Mouse (Mus musculus) lung, postnatal 36 days (tissue): ENCODE measurements around the gene Fancd2.

ENCODE experiments used
- DNase-seq: peaks from one replicate; pipeline ENCODE4 v3.0.0; 2022; ENCODE audit warnings: mixed read lengths

The Fancd2 gene

GRCm38 (mm10) chr6:113614152-113614551 is 82.7 kb downstream of the Fancd2 start:
- no peak for DNase-seq

GRCm38 (mm10) chr6:113614997-113615396 is 83.5 kb downstream of the Fancd2 start:
- DNase-seq = no peak

DNA sequence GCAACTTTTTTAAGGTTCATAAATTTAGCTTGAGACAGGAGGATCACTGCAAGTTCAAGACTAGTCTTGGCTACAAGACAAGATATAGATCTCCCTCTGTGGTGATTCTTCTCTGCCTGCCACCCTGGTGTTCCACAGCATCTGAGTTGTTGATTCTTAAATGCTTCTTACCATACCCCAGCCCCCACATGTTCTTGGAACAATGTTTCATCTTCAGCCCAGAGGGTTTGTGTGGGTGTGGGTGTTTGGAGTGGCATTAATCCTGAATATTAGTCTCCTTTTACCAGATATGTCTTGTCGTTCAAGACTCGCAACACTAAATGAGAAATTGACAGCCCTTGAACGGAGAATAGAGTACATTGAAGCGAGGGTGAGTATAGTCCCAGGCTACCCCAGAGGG is 84.0 kb downstream of the Fancd2 start:
- DNase-seq = no peak

GRCm38 (mm10) chr6:113623386-113623785 is 91.9 kb downstream of the Fancd2 start:
- DNase-seq = no peak

DNA sequence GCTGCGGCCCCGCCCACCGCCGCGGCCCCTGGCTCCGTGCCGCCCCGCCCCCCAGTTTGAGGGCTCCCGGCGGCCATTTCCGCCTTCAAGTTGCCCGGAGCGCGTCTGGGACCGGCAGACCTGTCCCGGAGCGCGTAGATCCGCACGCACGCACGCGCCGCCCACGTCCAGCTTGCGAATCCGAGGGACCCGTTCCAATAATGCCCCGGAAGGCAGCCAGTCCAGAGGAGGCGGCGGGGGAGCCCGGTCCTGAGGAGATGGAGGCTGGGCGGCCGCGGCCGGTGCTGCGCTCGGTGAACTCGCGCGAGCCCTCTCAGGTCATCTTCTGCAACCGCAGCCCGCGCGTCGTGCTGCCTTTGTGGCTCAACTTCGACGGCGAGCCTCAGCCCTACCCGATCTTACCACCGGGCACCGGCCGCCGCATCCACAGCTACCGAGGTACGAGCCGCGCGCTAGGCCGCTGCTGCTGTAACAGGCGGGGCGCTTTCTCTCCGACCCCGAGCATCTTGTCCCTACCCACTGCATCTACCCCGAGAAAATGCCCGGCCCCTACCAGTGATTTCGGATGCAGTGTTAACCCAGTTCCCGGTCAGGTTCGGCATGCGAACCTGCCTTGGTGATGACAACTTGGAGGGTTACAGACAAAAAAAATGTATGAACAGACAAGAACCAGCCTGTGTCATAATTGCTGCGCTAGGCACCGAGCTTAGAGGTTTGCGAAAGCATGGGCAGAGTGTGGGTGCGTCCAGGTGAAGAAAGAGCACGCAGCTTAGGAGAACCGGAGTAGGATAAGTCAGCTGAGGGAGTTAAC is 92.7 kb downstream of the Fancd2 start, which contains the start of gene Vhl:
Vhl (plus strand) TSS at position 19 of the 811 bp plus-strand sequence.
- peak; percentile 92 for DNase-seq

DNA sequence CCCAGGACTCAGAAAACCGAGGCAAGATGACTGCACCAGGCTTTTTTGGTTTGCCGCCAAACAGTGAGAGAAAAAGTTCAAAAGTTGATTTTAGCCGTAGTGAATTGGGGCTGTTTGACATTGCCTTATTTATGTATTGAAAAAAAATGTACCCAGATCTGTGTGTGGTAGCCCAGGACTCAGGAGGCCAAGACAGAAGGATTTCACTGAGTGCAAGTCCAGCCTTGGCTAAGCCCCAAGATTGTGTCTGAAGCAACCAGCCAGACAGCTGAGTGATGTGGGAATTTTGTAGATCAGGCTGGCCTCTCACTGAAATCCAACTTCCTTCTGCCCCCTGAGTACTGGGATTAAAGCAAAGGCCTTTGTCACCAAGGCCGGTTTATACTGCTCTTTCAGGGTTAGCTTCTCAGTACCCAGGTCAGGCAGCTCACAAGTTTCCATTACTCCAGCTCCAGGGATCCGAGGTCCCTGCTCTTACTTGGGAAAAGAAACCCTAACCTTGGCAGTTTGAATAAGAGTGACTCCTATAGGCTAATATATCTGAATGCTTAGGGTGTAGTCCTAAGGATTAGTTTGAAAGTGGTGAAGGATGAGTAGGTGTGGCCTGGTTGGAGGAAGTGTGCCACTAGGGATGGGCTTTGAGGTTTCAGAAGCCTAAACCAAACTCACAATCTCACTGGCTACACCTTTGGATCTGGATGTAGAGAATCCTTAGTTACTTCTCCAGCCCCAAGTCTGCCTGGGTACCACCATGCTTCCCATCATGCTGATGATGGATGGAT is 93.7 kb downstream of the Fancd2 start:
- DNase-seq = peak; percentile 51

GRCm38 (mm10) chr6:113630322-113630721 is 98.8 kb downstream of the Fancd2 start:
- no peak for DNase-seq

DNA sequence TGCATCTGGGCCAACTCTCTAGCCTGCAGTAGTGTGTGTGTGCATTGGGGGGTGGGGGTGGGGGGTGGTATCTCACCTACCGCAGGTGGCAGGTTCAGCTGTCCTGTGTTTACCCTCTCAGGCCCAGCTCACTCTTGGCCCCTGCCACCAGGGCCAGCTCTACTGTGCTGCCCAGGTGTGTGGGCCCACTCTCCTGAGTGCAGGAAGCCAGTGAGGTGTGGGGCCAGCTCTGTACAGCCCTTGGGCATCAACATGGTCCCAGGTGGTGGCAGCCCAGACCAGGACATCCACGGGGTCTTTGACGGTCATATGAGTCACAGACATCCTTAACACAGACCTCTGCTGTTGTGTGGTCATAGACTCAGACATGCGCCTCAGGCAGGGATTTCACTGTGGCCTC is 101.4 kb downstream of the Fancd2 start:
- DNase-seq = no peak

DNA sequence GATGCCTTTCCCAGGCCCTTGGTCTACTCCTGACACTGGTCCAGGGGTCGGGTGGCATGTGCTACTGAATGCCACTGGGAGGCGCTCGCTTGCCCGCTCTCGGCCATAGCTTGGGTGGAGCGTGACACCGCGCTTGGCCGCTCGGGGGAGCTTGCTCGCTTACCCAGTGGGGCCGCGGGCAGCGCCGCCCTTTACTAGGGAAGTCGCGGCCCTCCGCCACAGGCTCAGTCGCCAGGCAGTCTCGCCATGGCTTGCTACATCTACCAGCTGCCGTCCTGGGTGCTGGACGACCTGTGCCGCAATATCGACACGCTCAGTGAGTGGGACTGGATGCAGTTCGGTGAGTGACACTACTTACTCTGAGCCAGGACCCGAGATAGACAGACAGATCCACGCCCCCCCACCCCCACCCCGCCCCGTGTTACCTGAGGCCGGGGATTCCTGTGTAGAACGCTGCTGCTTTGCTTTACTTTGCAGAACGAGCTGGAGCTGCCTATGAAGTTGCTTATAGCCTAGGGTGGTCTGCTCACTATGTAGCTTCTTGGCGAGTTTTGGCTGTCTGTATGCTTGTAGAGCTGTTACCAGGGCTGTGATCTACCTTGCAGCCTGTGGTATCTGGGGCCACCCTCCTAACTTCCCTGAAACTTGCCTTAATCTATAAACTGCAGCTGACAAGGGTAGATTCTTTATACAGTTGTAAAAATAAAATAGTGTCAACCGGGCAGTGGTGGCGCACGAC is 107.0 kb downstream of the Fancd2 start, which contains the start of gene Irak2:
Irak2 (plus strand) TSS at position 166 of the 739 bp plus-strand sequence.
- DNase-seq = peak; percentile 98

- no peak for DNase-seq
These were observed 107.7 kb downstream of the Fancd2 start for GRCm38 (mm10) chr6:113639201-113639600.

DNA sequence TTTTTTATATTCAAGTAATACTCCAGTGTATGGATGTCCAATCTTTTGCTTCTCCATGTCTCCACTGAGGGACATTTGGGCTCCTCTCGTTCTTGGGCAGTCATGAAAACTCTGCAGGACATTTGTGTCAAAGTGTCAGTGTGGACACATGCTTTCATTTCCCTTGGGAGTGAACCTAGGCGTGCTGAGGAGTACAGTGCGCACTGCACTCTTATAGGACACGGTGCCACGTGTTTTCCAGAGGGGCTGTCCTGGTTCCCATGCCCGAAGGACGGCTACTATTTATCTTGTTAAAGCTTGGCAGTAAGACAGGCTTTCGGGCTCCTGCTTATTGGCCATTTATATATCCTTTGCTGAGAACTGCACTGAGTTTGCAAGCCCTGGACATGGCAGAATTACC is 111.1 kb downstream of the Fancd2 start:
- no peak for DNase-seq

GRCm38 (mm10) chr6:113643021-113643420 is 111.5 kb downstream of the Fancd2 start:
- DNase-seq = no peak

GRCm38 (mm10) chr6:113643967-113644366 is 112.5 kb downstream of the Fancd2 start:
- DNase-seq = no peak

GRCm38 (mm10) chr6:113644808-113645207 is 113.3 kb downstream of the Fancd2 start:
- DNase-seq = peak; percentile 85
